Mouse (Mus musculus) cerebral cortex, adult 2 months (tissue): ENCODE data around the gene Zdhhc17.

Source experiments
- WGBS: fragments of 180-500 bp; shearing (Covaris S2); methylation state at CpG from one replicate; pipeline ENCODE4 v1.1.7; 2018; 5-methylcytosine and 5-hydroxymethylcytosine counted together

Gene Zdhhc17

GRCm38 (mm10) chr10:110921890-110922289, 88.0 kb downstream of the Zdhhc17 start:
- WGBS: 79% methylated on average over 3 of the region's 3 CpGs

- 7% methylated on average over 15 of the region's 15 CpGs for WGBS
These were observed 89.5 kb downstream of the Zdhhc17 start for GRCm38 (mm10) chr10:110920368-110920950.

DNA sequence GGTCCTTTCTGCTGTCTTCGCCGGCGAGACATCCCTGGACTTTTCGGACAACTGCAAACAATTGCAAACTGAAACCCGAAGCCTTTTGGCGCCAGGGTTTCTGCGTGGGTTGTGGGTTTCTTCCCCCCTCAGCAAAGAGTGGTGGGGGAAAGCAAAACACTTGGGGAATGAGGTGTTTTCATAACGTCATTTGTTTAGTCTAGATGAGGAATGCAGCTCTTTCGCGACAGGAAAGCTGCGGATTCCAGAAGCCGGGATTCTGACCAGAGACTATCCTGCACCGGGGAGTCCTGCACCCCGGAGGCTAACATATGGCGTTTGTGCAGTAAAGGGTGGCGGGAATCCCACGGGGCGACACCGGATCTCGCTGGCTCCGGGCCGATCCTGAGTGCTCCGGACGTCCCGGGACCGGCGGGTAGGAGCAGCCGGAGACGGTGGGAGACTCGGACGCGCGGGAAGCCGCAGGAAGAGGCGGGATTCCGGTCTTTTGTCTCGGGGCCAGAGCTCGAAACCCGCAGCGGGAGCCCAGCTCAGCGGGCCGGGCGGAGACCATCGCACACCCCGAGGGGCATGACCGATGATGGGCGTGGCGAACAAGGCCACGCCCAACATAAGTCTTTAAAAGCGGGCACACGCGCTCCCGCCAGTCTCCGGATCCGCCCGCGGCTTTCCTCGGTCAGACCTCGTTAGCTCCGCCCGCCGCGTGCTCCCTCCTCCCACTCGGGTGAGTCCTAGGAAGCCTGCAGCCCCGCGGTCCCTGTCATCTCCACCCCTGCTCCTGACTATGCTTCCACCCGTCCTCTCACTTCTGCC, 90.2 kb downstream of the Zdhhc17 start, which contains the start of gene Csrp2:
Gene Csrp2 (plus strand): TSS at position 259 of the 813 bp plus-strand sequence.
- WGBS: 1% methylated on average over 65 of the region's 67 CpGs

DNA sequence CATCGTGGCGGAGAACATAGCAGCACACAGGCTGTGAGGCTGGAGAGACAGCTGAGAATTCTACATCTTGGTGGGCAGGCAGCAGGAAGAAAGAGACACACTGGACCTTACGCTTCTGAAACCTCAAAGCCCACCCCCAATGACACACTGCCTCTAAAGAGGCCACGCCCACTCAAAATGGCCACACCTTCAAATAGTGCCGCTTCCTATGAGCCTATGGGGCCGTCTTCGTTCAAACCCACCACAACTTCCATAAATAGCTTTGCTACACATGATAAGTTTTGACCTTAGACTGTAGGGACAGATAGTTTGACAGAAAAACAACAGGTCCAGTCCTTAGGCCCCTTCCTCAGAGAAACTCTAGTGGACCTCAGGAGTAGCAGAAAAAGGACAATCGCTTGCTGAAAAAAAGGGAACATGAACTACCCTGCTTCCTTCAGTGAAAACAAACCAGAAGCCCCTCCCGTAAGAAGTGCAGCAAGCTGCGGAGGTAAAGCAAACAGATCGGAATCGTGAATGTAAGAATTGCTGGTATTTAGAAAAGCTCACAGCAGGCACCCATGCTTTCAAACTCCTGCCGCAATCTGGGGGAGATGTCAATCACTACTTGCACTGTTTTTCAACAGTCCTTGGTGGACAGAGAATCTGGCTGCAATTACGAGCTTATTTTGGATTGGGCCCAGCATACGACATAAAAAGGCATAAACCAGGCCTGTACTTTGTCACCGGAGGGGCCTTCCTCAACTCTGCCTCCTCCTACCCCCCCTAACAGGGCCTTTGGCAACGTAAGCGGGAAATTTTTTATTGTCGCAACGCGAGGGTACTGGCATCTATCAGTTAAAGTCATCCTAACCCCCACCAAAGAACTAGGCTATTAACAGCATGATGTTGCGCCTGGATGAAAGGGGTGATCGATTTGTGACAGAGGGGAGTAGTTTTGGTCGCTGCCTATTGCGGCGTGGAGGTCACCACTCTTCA, 91.2 kb downstream of the Zdhhc17 start:
- 45% methylated on average over 26 of the region's 26 CpGs for WGBS

DNA sequence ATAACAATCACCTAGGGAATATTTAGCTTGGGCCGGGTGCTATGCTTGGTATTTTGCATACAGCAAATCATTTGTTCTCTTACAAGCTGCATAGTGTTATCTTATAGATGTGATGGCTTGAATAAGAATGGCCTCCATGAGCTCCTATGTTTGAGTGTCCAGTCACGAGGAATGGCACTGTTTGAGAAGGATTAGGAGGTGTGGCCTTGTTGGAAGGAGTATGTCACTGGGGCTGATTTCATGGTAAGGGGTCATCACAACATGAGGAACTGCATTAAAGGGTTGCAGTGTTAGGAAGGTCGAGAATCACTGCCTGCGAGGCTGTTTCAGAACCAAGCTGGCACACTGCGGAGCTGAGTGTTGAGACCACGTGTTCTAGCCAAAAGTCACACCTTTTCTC, 92.4 kb downstream of the Zdhhc17 start:
- 92% methylated on average over 6 of the region's 6 CpGs for WGBS

- 69% methylated on average over 11 of the region's 11 CpGs for WGBS
These were observed 93.1 kb downstream of the Zdhhc17 start for GRCm38 (mm10) chr10:110916666-110917344.

DNA sequence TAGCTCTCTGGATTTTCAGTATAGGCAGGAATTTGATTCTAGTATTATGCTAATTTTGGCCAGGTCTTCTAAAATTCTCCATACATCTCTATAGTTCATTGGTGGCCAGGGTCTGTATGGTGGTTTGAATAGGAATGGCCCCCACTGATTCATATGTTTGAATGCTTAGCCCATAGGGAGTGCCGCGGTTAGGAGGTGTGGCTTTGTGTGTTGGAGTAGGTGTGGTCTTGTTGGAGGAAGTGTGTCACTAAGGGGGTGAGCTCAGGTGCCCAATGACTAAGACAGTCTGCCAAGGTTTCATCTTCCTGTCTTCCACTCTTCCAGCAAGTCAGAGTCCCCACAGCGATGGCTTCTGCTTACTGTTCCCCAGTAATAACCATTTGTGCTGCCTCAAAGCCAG, 106.1 kb downstream of the Zdhhc17 start:
- WGBS: 96% methylated on average over 3 of the region's 3 CpGs

- 80% methylated on average over 13 of the region's 13 CpGs for WGBS
These were observed 110.0 kb downstream of the Zdhhc17 start for GRCm38 (mm10) chr10:110899744-110900501.
